ENCODE assay signal across 8 mouse cellular contexts in genomic region chr3:116661288-116661869, GRCm38 (mm10). TPM values are rescaled to one million over a fixed set of nuclear protein-coding genes. Genes with fewer than 3 reads are reported as not detected.
DNase-seq lines count a peak whose midpoint lies in the region; ATAC-seq and TF ChIP-seq lines count a peak whose summit lies in the region.

No protein-coding gene starts in this region.

- no peak for ATAC-seq in lung, embryonic 16.5 days (ENCODE audit: low read depth)
- ATAC-seq in hindbrain, postnatal 0 days = no peak
- no peak for ATAC-seq in granulocyte monocyte progenitor cell, adult 5-6 weeks (replicated peaks; ENCODE audit: poor library complexity, severe bottlenecking)

- H3K27ac ChIP-seq in lung, embryonic 16.5 days (ENCODE audit: low read length) = peak overlapping the region; percentile 90
- H3K27ac ChIP-seq in hindbrain, postnatal 0 days = peak overlapping the region; percentile 93

- peak overlapping the region; percentile 73 for H3K4me2 ChIP-seq in lung, embryonic 16.5 days (ENCODE audit: low read depth, low read length)
- peak overlapping the region; percentile 78 for H3K4me2 ChIP-seq in hindbrain, postnatal 0 days (ENCODE audit: low read depth, low read length)

- DNase-seq in lung, postnatal 10 days = no peak
- peak; percentile 38 for DNase-seq in embryo, embryonic 10.5 days (ENCODE audit: low spot score)
- no peak for DNase-seq in hindbrain, postnatal 0 days (ENCODE audit: low spot score)
- DNase-seq in naive thymus-derived CD4-positive, alpha-beta T cell, adult 2 months (ENCODE audit: low read depth) = peak; percentile 65
- no peak for DNase-seq in right cerebral cortex, postnatal 14 days
- no peak for DNase-seq in frontal cortex, adult 2 months (ENCODE audit: extremely low spot score in 1 of 2, low spot score in 1 of 2)

- peak overlapping the region; percentile 83 for H3K4me3 ChIP-seq in lung, embryonic 16.5 days (ENCODE audit: low read length)
- peak overlapping the region; percentile 97 for H3K4me3 ChIP-seq in hindbrain, postnatal 0 days (ENCODE audit: low read length)

- H3K4me1 ChIP-seq in lung, embryonic 16.5 days (replicated peaks; ENCODE audit: control insufficient read depth, insufficient read depth, low read length) = peaks cover 24% of the 10 kb centered on the region
- H3K4me1 ChIP-seq in hindbrain, postnatal 0 days (ENCODE audit: insufficient read depth, low read length) = peaks cover 4% of the 10 kb centered on the region

- 2% methylated on average over 16 of the region's 16 CpGs for WGBS in lung, embryonic 16.5 days
- WGBS in hindbrain, postnatal 0 days = 7% methylated on average over 16 of the region's 16 CpGs

- TF ChIP-seq CTCF in hindbrain, postnatal 0 days (IDR thresholded peaks at IDR 0.05; ENCODE audit: low read depth) = no peak

- peak overlapping the region; percentile 92 for H3K9ac ChIP-seq in lung, embryonic 16.5 days (ENCODE audit: low read length)
- peak overlapping the region; percentile 95 for H3K9ac ChIP-seq in hindbrain, postnatal 0 days (replicated peaks; ENCODE audit: low read length)

- no peaks in the 10 kb centered on the region for H3K36me3 ChIP-seq in lung, embryonic 16.5 days (ENCODE audit: control insufficient read depth, insufficient read depth, low read length)
- no peaks in the 10 kb centered on the region for H3K36me3 ChIP-seq in hindbrain, postnatal 0 days (ENCODE audit: insufficient read depth, low read length)

- no peaks in the 10 kb centered on the region for H3K27me3 ChIP-seq in lung, embryonic 16.5 days (ENCODE audit: control insufficient read depth, insufficient read depth, low read depth, low read length)
- H3K27me3 ChIP-seq in hindbrain, postnatal 0 days (ENCODE audit: insufficient read depth, low read length) = no peaks in the 10 kb centered on the region

- no peaks in the 10 kb centered on the region for H3K9me3 ChIP-seq in lung, embryonic 16.5 days (ENCODE audit: control insufficient read depth, low read length)
- no peaks in the 10 kb centered on the region for H3K9me3 ChIP-seq in hindbrain, postnatal 0 days (ENCODE audit: low read length)

RNA-seq across cellular contexts. Expression of gene Mfsd14a, which starts 1.1 kb away (rescaled TPM):
- 83.8 and 84.4 TPM in 2 replicates for polyA plus RNA-seq in lung, embryonic 16.5 days (2015; fragmentation: Nextera tagmentation; extraction: Ambion mirVana)
- total RNA-seq in hindbrain, postnatal 0 days (2014; rRNA removed) = 40.4 and 49.3 TPM in 2 replicates
- polyA plus RNA-seq in hindbrain, postnatal 0 days (2015; fragmentation: Nextera tagmentation; extraction: Ambion mirVana) = 53.4 and 55.6 TPM in 2 replicates
- 41.1 and 43.1 TPM in 2 replicates for polyA plus RNA-seq in frontal cortex, adult 2 months (2012; rRNA removed)
- 52.3 and 64.6 TPM in 2 replicates for total RNA-seq in granulocyte monocyte progenitor cell, adult 5-6 weeks (2014; fragmentation: Nextera tagmentation)
- total RNA-seq in granulocyte monocyte progenitor cell, adult 5-6 weeks (2017) = 67.0 and 95.5 TPM in 2 replicates

RNA-seq across cellular contexts. Expression of gene Gm43191, which starts 19.7 kb away (rescaled TPM):
- not detected in 2 replicates for polyA plus RNA-seq in lung, embryonic 16.5 days (2015; fragmentation: Nextera tagmentation; extraction: Ambion mirVana)
- total RNA-seq in hindbrain, postnatal 0 days (2014; rRNA removed) = not detected in 2 replicates
- not detected in 2 replicates for polyA plus RNA-seq in hindbrain, postnatal 0 days (2015; fragmentation: Nextera tagmentation; extraction: Ambion mirVana)
- not detected in 2 replicates for polyA plus RNA-seq in frontal cortex, adult 2 months (2012; rRNA removed)
- total RNA-seq in granulocyte monocyte progenitor cell, adult 5-6 weeks (2014; fragmentation: Nextera tagmentation) = not detected in 2 replicates
- total RNA-seq in granulocyte monocyte progenitor cell, adult 5-6 weeks (2017) = not detected in 2 replicates

RNA-seq across cellular contexts. Expression of gene Trmt13, which starts 47.0 kb away (rescaled TPM):
- polyA plus RNA-seq in lung, embryonic 16.5 days (2015; fragmentation: Nextera tagmentation; extraction: Ambion mirVana) = 24.6 and 28.1 TPM in 2 replicates
- 5.1 and 7.2 TPM in 2 replicates for total RNA-seq in hindbrain, postnatal 0 days (2014; rRNA removed)
- 19.6 and 19.9 TPM in 2 replicates for polyA plus RNA-seq in hindbrain, postnatal 0 days (2015; fragmentation: Nextera tagmentation; extraction: Ambion mirVana)
- 19.2 and 22.3 TPM in 2 replicates for polyA plus RNA-seq in frontal cortex, adult 2 months (2012; rRNA removed)
- total RNA-seq in granulocyte monocyte progenitor cell, adult 5-6 weeks (2014; fragmentation: Nextera tagmentation) = 33.7 and 47.5 TPM in 2 replicates
- 35.8 and 43.3 TPM in 2 replicates for total RNA-seq in granulocyte monocyte progenitor cell, adult 5-6 weeks (2017)

RNA-seq across cellular contexts. Expression of gene Slc35a3, which starts 51.3 kb away (rescaled TPM):
- 15.4 and 16.5 TPM in 2 replicates for polyA plus RNA-seq in lung, embryonic 16.5 days (2015; fragmentation: Nextera tagmentation; extraction: Ambion mirVana)
- total RNA-seq in hindbrain, postnatal 0 days (2014; rRNA removed) = 15.9 and 20.7 TPM in 2 replicates
- 7.0 and 8.0 TPM in 2 replicates for polyA plus RNA-seq in hindbrain, postnatal 0 days (2015; fragmentation: Nextera tagmentation; extraction: Ambion mirVana)
- polyA plus RNA-seq in frontal cortex, adult 2 months (2012; rRNA removed) = 12.2 and 12.7 TPM in 2 replicates
- total RNA-seq in granulocyte monocyte progenitor cell, adult 5-6 weeks (2014; fragmentation: Nextera tagmentation) = 30.0 and 33.6 TPM in 2 replicates
- total RNA-seq in granulocyte monocyte progenitor cell, adult 5-6 weeks (2017) = 59.4 and 68.3 TPM in 2 replicates

Comparison
In these comparisons a context has a peak if more than half of its experiments do, and no peak if none do; other contexts are left out.
1. DNase-seq: peak in embryo, embryonic 10.5 days (single experiment) and naive thymus-derived CD4-positive, alpha-beta T cell, adult 2 months (single experiment); none in lung, postnatal 10 days (single experiment), hindbrain, postnatal 0 days (single experiment), right cerebral cortex, postnatal 14 days (single experiment) and frontal cortex, adult 2 months (0 of 2).